Mouse (Mus musculus) layer of hippocampus, adult 9-11 months (tissue): ENCODE measurements around the gene Ptpru.

Source experiments
- DNase-seq: peaks from one replicate; pipeline ENCODE4 v3.0.0; 2022

The Ptpru gene

GRCm38 (mm10) chr4:131778616-131779275 lies 59.3 kb downstream of the Ptpru start:
- DNase-seq = no peak

- no peak for DNase-seq
Measured at GRCm38 (mm10) chr4:131771384-131771783, 66.7 kb downstream of the Ptpru start.

- DNase-seq = no peak
Measured at GRCm38 (mm10) chr4:131763911-131764310, 74.2 kb downstream of the Ptpru start.

GRCm38 (mm10) chr4:131763479-131763878 lies 74.6 kb downstream of the Ptpru start:
- DNase-seq = no peak

GRCm38 (mm10) chr4:131762211-131762784 lies 75.8 kb downstream of the Ptpru start:
- DNase-seq = no peak

- peak; percentile 49 for DNase-seq
Measured at GRCm38 (mm10) chr4:131752204-131752837, 85.8 kb downstream of the Ptpru start.

- peak; percentile 45 for DNase-seq
Measured at GRCm38 (mm10) chr4:131751561-131751960, 86.5 kb downstream of the Ptpru start.

GRCm38 (mm10) chr4:131749802-131750201 lies 88.3 kb downstream of the Ptpru start:
- no peak for DNase-seq

GRCm38 (mm10) chr4:131744685-131745043 lies 93.4 kb downstream of the Ptpru start:
- no peak for DNase-seq

GRCm38 (mm10) chr4:131743831-131744684 lies 94.0 kb downstream of the Ptpru start:
- no peak for DNase-seq

GRCm38 (mm10) chr4:131743031-131743430 lies 95.1 kb downstream of the Ptpru start:
- no peak for DNase-seq

GRCm38 (mm10) chr4:131740621-131741020 lies 97.5 kb downstream of the Ptpru start:
- no peak for DNase-seq

- DNase-seq = no peak
Measured at GRCm38 (mm10) chr4:131728628-131729027, 109.5 kb downstream of the Ptpru start.

- DNase-seq = peak; percentile 58
Measured at GRCm38 (mm10) chr4:131723415-131724080, 114.5 kb downstream of the Ptpru start.

- DNase-seq = no peak
Measured at GRCm38 (mm10) chr4:131722121-131722841, 115.8 kb downstream of the Ptpru start.

GRCm38 (mm10) chr4:131719151-131719550 lies 118.9 kb downstream of the Ptpru start:
- DNase-seq = peak; percentile 42
